Mouse (Mus musculus): ENCODE data around the gene Rapgef3.

Gene Rapgef3

GRCm38 (mm10) chr15:97724346-97725197, 43.2 kb downstream of the Rapgef3 start:
- no peak for DNase-seq (ENCODE audit: low read depth in 1 of 2, low spot score in 2 of 2)

GRCm38 (mm10) chr15:97723536-97724345, 44.0 kb downstream of the Rapgef3 start:
- no peak for DNase-seq (ENCODE audit: low read depth in 1 of 2, low spot score in 2 of 2)

DNA sequence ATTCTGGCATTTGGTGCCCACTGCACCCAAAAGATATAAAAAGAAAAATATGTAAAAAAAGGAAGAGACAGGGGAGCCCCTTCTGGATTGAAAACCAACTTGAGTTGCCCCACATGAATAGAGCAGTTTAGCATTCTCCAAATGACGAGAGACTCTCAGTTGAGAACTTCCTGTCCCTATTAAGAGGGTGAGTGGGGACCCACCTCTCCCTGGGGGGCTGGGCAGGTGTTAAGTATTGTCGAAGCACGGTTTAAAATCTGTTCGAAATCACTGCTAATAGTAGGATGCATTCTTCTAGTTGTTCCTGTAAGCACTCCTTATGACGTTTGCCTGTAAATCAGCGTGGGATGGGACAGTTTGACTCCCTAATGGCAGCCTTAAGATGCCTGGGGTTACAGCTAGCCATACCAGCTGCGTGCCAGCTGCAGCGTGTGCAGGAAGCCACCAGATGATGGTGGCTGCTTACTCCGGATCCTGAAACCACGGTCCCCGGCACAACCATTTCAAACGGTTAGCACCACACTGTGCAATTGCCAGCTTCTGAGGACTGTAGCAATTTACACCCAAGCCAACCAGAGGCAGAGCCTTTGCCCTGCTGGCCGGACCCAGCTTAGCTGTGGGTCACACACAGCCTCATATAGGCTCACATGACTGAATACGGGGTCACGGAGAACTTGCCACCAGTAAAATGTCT, 46.6 kb downstream of the Rapgef3 start:
- no peak for DNase-seq (ENCODE audit: low read depth in 1 of 2, low spot score in 2 of 2)

- DNase-seq (ENCODE audit: low read depth in 1 of 2, low spot score in 2 of 2) = no peak
These were observed 47.6 kb downstream of the Rapgef3 start for GRCm38 (mm10) chr15:97720026-97720675.

GRCm38 (mm10) chr15:97719494-97719893, 48.3 kb downstream of the Rapgef3 start:
- DNase-seq (ENCODE audit: low read depth in 1 of 2, low spot score in 2 of 2) = no peak

DNA sequence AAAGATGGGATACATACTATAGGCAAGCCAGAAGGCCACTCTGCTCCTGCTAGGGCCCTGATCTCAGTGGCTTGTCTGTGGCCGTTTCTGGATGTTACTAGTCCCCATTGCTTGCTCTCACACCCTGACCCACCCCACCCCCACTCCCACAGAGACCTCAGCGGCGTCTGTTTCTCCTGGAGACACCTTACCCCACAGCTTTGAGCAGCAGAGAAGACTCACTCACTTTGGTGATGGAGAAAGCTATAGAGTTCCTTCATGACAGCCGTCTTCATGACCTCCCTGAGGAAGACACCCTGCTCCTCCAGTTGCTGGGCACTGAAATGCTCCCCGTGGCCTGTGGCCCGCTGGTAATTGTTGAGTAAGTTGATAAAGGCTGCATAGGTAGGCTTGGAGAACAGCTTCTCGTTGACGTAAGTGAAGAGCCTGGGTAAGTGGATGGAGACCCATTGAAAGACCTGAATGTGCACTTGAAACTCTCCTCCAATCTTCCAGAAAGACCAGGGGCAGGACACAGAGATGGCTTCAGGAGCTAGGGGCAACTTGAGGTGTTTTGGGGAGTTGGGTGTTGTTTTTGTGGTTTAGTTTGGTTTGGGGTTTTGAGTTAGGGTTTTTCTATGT, 49.1 kb downstream of the Rapgef3 start:
- no peak for DNase-seq (ENCODE audit: low read depth in 1 of 2, low spot score in 2 of 2)

DNA sequence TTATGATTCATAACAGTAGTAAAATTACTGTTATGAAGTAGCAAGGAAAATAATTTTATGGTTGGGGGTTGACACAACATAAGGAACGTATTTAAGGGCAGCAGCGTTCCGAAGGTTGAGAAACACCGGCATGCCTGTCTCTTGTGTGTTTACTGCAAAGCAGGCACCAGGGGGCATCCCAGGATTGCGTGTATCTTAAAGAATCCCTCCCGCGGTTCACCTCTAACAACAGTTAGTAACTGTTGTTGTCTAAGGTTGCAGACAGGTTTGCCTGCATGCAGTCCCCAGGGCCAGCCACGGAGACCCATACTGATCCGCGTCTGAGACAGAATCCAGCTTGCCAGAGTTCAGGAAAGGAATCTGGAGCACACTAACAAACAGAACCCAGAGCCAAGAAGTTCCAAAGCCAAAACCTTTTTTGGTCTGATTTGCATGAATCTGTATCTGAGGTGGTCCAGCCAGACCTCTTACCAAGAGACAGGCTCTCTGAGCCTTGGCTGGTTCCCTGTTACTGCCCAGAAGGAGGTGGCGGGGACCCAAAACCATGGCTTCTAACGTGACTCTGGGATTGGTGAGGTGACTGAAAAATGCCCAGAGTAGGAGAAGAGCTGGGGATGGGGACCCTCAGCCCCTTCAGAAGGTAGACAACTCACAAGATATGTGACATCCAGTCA, 49.8 kb downstream of the Rapgef3 start:
- peak in 1 of 2 experiments; percentile 18 for DNase-seq (ENCODE audit: low read depth in 1 of 2, low spot score in 2 of 2)

- DNase-seq (ENCODE audit: low read depth in 1 of 2, low spot score in 2 of 2) = no peak
These were observed 51.0 kb downstream of the Rapgef3 start for GRCm38 (mm10) chr15:97716782-97717181.

- DNase-seq (ENCODE audit: low read depth in 1 of 2, low spot score in 2 of 2) = no peak
These were observed 52.0 kb downstream of the Rapgef3 start for GRCm38 (mm10) chr15:97715734-97716133.

DNA sequence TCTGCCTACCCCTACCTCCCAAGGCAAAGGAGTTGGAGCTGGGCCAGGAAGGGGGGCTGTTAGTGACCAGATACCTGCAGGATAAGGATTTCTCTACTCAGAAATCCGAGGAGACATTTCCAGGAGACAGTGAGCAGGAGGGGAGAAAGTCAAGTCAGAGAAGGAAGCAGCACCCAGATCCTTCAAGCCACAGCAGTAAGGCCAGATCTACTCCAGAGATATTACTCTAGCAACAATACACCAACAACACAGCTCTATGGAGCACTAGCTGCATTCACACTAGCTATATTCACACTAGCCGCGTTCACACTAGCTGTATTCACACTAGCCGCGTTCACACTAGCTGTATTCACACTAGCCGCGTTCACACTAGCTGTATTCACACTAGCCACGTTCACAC, 52.7 kb downstream of the Rapgef3 start:
- no peak for DNase-seq (ENCODE audit: low read depth in 1 of 2, low spot score in 2 of 2)

DNA sequence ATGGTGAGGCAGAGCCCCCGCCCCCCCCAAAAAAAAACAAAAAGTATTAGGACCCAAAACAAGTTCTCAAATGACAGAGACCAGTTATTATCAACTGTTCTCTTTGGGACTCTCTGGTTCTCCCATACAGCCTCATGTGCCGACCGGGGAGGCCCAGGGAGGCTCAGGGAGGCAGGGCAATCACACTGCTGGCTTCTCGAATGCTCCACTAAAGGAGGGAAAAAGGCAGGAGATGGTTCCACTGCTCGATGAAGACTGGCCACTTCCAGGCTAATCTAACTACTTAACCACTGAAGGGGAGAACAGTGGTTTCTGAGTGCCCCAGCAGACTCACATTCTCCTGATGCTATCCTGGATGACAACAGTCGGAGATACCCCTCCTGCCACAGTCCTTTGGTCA, 55.2 kb downstream of the Rapgef3 start:
- DNase-seq (ENCODE audit: low read depth in 1 of 2, low spot score in 2 of 2) = no peak

DNA sequence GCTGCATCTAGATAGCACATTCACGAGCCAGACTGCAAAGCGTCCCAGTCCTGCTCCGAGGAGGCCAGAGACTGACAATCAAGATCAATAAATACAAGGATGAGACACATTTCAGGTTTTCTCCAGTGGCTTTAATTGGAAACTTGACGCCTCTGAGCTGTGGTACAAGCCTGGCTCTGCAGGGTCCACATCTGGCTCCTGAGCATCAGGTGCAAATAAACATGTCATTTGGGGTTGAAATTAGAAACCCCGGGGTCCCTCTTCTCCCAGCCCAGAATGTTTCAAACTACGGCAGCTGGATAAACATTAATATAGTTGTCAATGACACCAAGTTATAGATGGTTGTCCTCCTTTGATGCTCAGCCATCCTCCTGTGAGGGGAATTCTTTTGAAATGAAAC, 56.9 kb downstream of the Rapgef3 start:
- no peak for DNase-seq (ENCODE audit: low read depth in 1 of 2, low spot score in 2 of 2)

GRCm38 (mm10) chr15:97705211-97706050, 62.3 kb downstream of the Rapgef3 start, which contains the start of gene Rpap3:
Rpap3 (minus strand) TSS chr15:97705825.
- peak in 1 of 2 experiments; percentile 24 for DNase-seq (ENCODE audit: low read depth in 1 of 2, low spot score in 2 of 2)

- no peak for DNase-seq (ENCODE audit: low read depth in 1 of 2, low spot score in 2 of 2)
These were observed 71.2 kb downstream of the Rapgef3 start for GRCm38 (mm10) chr15:97696616-97697015.
